In the genomic region with DNA sequence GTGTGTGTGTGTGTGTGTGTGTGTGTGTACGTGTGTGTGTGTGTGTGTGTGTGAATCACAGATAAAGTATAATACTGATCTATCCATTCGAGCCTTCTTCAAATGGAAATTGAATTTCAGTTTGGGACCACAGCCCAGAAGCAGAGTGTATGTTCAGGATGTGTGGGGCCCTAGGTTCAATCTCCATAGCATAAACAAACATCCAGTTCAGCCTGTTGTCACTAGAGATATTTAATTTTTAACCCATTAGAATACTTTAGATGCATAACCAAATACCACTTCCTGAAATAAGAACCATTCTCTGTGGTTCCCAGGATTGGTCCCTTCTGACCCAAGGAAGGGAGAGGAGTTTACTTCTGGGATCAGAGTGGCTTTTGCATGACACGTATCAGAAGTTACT, we compare ENCODE assay signal across 11 mouse cellular contexts.
DNase-seq lines count a peak whose midpoint lies in the region; ATAC-seq and TF ChIP-seq lines count a peak whose summit lies in the region.
"Had no signal": no experiment of that assay in that cellular context is flagged by ENCODE, and none has a peak within 500 bp of the region (broad histone marks: within the 10 kb centered on the region; RNA-seq: fewer than 3 reads in every experiment).

No protein-coding gene starts in this region.

- peak overlapping the region; percentile 80 for H3K27ac ChIP-seq in heart, embryonic 13.5 days (replicated peaks)
- peak overlapping the region; percentile 34; the same call in 1 of the 2 replicates for H3K27ac ChIP-seq in liver, embryonic 13.5 days
- H3K27ac ChIP-seq in liver, postnatal 0 days (ENCODE audit: low read depth), result no peak overlapping the region
- peak overlapping the region; percentile 57 for H3K27ac ChIP-seq in embryonic facial prominence, embryonic 14.5 days (replicated peaks; ENCODE audit: low read depth, low read length)
- H3K27ac ChIP-seq in intestine, embryonic 15.5 days, result peak overlapping the region; percentile 59; the same call in 1 of the 2 replicates
- H3K27ac ChIP-seq: macrophage had no signal

- H3K27me3 ChIP-seq in heart, embryonic 13.5 days (replicated peaks), result no peaks in the 10 kb centered on the region
- no peaks in the 10 kb centered on the region for H3K27me3 ChIP-seq in liver, embryonic 13.5 days
- H3K27me3 ChIP-seq in liver, postnatal 0 days (ENCODE audit: insufficient read depth, low read length), result no peaks in the 10 kb centered on the region
- H3K27me3 ChIP-seq in embryonic facial prominence, embryonic 14.5 days (replicated peaks; ENCODE audit: control insufficient read depth, insufficient read depth, low read length), result no peaks in the 10 kb centered on the region
- H3K27me3 ChIP-seq in intestine, embryonic 15.5 days (replicated peaks), result no peaks in the 10 kb centered on the region

- no peak for TF ChIP-seq CTCF in liver, postnatal 0 days (IDR thresholded peaks at IDR 0.05; ENCODE audit: low read depth)

- WGBS in heart, embryonic 13.5 days, result 46% methylated on average over 3 of the region's 3 CpGs
- 48% methylated on average over 3 of the region's 3 CpGs for WGBS in liver, embryonic 13.5 days (ENCODE audit: insufficient replicate concordance)
- whole genome bisulfite sequencing in liver, postnatal 0 days (ENCODE audit: insufficient replicate concordance), result 58% methylated on average over 3 of the region's 3 CpGs
- WGBS in embryonic facial prominence, embryonic 14.5 days, result 46% methylated on average over 3 of the region's 3 CpGs
- 47% methylated on average over 3 of the region's 3 CpGs for WGBS in intestine, embryonic 15.5 days

- H3K36me3 ChIP-seq in heart, embryonic 13.5 days, result peaks cover 11% of the 10 kb centered on the region
- no peaks in the 10 kb centered on the region for H3K36me3 ChIP-seq in liver, embryonic 13.5 days
- H3K36me3 ChIP-seq in liver, postnatal 0 days (replicated peaks; ENCODE audit: insufficient read depth, low read length), result no peaks in the 10 kb centered on the region
- H3K36me3 ChIP-seq in embryonic facial prominence, embryonic 14.5 days (ENCODE audit: control insufficient read depth, insufficient read depth, low read length), result no peaks in the 10 kb centered on the region
- no peaks in the 10 kb centered on the region for H3K36me3 ChIP-seq in intestine, embryonic 15.5 days

- H3K4me3 ChIP-seq in heart, embryonic 13.5 days, result no peak overlapping the region
- no peak overlapping the region for H3K4me3 ChIP-seq in liver, embryonic 13.5 days (replicated peaks)
- no peak overlapping the region for H3K4me3 ChIP-seq in liver, postnatal 0 days (ENCODE audit: low read depth, low read length)
- H3K4me3 ChIP-seq in embryonic facial prominence, embryonic 14.5 days (ENCODE audit: low read depth, low read length), result no peak overlapping the region
- H3K4me3 ChIP-seq in intestine, embryonic 15.5 days (replicated peaks), result no peak overlapping the region

- H3K4me2 ChIP-seq in heart, embryonic 13.5 days, result peak overlapping the region; percentile 47
- no peak overlapping the region for H3K4me2 ChIP-seq in liver, embryonic 13.5 days
- no peak overlapping the region for H3K4me2 ChIP-seq in liver, postnatal 0 days (ENCODE audit: low read depth, low read length)
- no peak overlapping the region for H3K4me2 ChIP-seq in embryonic facial prominence, embryonic 14.5 days (ENCODE audit: low read depth, low read length)
- H3K4me2 ChIP-seq in intestine, embryonic 15.5 days (replicated peaks), result no peak overlapping the region

- H3K9me3 ChIP-seq in heart, embryonic 13.5 days, result peaks cover 10% of the 10 kb centered on the region; the same call in 1 of the 2 replicates
- H3K9me3 ChIP-seq in liver, embryonic 13.5 days (replicated peaks), result no peaks in the 10 kb centered on the region
- 0 out of 2 replicates have a peak, but pooled peaks cover 4% of the 10 kb centered on the region for H3K9me3 ChIP-seq in liver, postnatal 0 days (ENCODE audit: low read length)
- H3K9me3 ChIP-seq in embryonic facial prominence, embryonic 14.5 days (ENCODE audit: control insufficient read depth, low read length), result peaks cover 11% of the 10 kb centered on the region
- no peaks in the 10 kb centered on the region for H3K9me3 ChIP-seq in intestine, embryonic 15.5 days

- TF ChIP-seq EP300 in liver, postnatal 0 days (IDR thresholded peaks at IDR 0.05; ENCODE audit: low read depth), result no peak

- H3K4me1 ChIP-seq in heart, embryonic 13.5 days, result peaks cover 68% of the 10 kb centered on the region
- H3K4me1 ChIP-seq in liver, embryonic 13.5 days (replicated peaks), result peaks cover 33% of the 10 kb centered on the region
- peaks cover 9% of the 10 kb centered on the region for H3K4me1 ChIP-seq in liver, postnatal 0 days (ENCODE audit: insufficient read depth)
- peaks cover 18% of the 10 kb centered on the region for H3K4me1 ChIP-seq in embryonic facial prominence, embryonic 14.5 days (ENCODE audit: control insufficient read depth, insufficient read depth, low read length)
- H3K4me1 ChIP-seq in intestine, embryonic 15.5 days (replicated peaks), result peaks cover 9% of the 10 kb centered on the region; the same call in 1 of the 2 replicates

- no peak for DNase-seq in heart, adult 18-20 months
- no peak for DNase-seq in liver, embryonic 13.5 days
- no peak for DNase-seq in liver, postnatal 0 days
- no peak for DNase-seq in embryonic facial prominence, embryonic 14.5 days (ENCODE audit: low spot score)
- DNase-seq in T-cell, adult 2 months (ENCODE audit: low spot score), result no peak
- DNase-seq in layer of hippocampus, adult 11-12 months (ENCODE audit: low spot score), result no peak
- DNase-seq: gastrocnemius, postnatal 36 days; thymus, postnatal 14 days had no signal

- H3K9ac ChIP-seq in heart, embryonic 13.5 days, result 0 out of 2 replicates have a peak overlapping the region, but pooled peaks have one; percentile 2
- no peak overlapping the region for H3K9ac ChIP-seq in liver, embryonic 13.5 days
- no peak overlapping the region for H3K9ac ChIP-seq in liver, postnatal 0 days (replicated peaks)
- H3K9ac ChIP-seq in embryonic facial prominence, embryonic 14.5 days (ENCODE audit: low read depth, low read length), result no peak overlapping the region
- H3K9ac ChIP-seq in intestine, embryonic 15.5 days, result no peak overlapping the region

- ATAC-seq in heart, embryonic 13.5 days (ENCODE audit: extremely low read depth, insufficient number of reproducible peaks, low FRiP score, low TSS enrichment), result no peak
- no peak for ATAC-seq in liver, embryonic 13.5 days (ENCODE audit: low read depth)
- ATAC-seq in liver, postnatal 0 days, result no peak
- peak; percentile 61; the same call in 1 of the 2 replicates for ATAC-seq in embryonic facial prominence, embryonic 14.5 days (ENCODE audit: low read depth)
- peak; percentile 45; the same call in 1 of the 2 replicates for ATAC-seq in intestine, embryonic 15.5 days

Comparison
In these comparisons a context has a peak if more than half of its experiments do, and no peak if none do; other contexts are left out.
1. ATAC-seq: peak in embryonic facial prominence, embryonic 14.5 days (single experiment) and intestine, embryonic 15.5 days (single experiment); none in heart, embryonic 13.5 days (single experiment), liver, embryonic 13.5 days (single experiment) and liver, postnatal 0 days (single experiment).